Mouse (Mus musculus) erythroblast, embryonic 14.5 days (primary cell): Measurements from ENCODE around the gene Aoah.

Source experiments
- GATA1 ChIP-seq: IDR thresholded peaks from 2 replicates; pipeline ENCODE4 v1.6.1; 2012; ENCODE audit warnings: low read length, inconsistent platforms, mixed read lengths
- TAL1 ChIP-seq: IDR thresholded peaks from 3 replicates; pipeline ENCODE4 v1.6.1; 2012; ENCODE audit warnings: low read length, inconsistent platforms, mixed read lengths

GRCm38 (mm10) chr13:20787952-20788351 is 6.0 kb upstream of the Aoah start:
- no peak for TF ChIP-seq TAL1
- TF ChIP-seq GATA1: no peak
